Mouse (Mus musculus): ENCODE measurements around the gene Rasgef1a. TPM values are rescaled to one million over a fixed set of nuclear protein-coding genes. Genes with fewer than 3 reads are reported as not detected.

Gene Rasgef1a
- total RNA-seq, 1 experiment, result 0.94 TPM

GRCm38 (mm10) chr6:118080711-118081110, 69.5 kb downstream of the Rasgef1a start:
- no peak for DNase-seq (ENCODE audit: low read depth, low spot score)
- no peaks in the 10 kb centered on the region for H3K9me3 ChIP-seq (ENCODE audit: control insufficient read depth, insufficient read depth, low read depth, low read length)
- H3K4me3 ChIP-seq (ENCODE audit: insufficient read depth in 1 of 2, low read depth in 1 of 2, low read length in 2 of 2, poor library complexity in 1 of 2, severe bottlenecking in 1 of 2), result no peak overlapping the region
- H3K9ac ChIP-seq (ENCODE audit: insufficient read depth, low read depth, low read length, poor library complexity, severe bottlenecking), result no peak overlapping the region
- no peak overlapping the region for H3K27ac ChIP-seq (ENCODE audit: insufficient read depth, low read depth, low read length, poor library complexity, severe bottlenecking)
- no peaks in the 10 kb centered on the region for H3K36me3 ChIP-seq (ENCODE audit: control insufficient read depth, insufficient read depth, low read length, poor library complexity, severe bottlenecking)
- in situ Hi-C loops (cut with MboI; ENCODE audit: low sequenced_read_pairs in 2 of 2, unreplicated experiment in 2 of 2), result no loop called here
- TF ChIP-seq CHD2 (IDR thresholded peaks at IDR 0.05; ENCODE audit: low read depth, low read length) (no peak), ZC3H11A (IDR thresholded peaks at IDR 0.05; ENCODE audit: borderline replicate concordance, low read depth, low read length) (no peak), HCFC1 (IDR thresholded peaks at IDR 0.05; ENCODE audit: borderline replicate concordance, insufficient read depth, low read length) (no peak), ZNF384 (IDR thresholded peaks at IDR 0.05; ENCODE audit: low read depth, low read length) (no peak), MAFK (IDR thresholded peaks at IDR 0.05; ENCODE audit: insufficient read depth, low read depth, low read length) (no peak)
- H3K4me1 ChIP-seq (ENCODE audit: control insufficient read depth in 2 of 2, insufficient read depth in 2 of 2, low read length in 2 of 2, poor library complexity in 1 of 2), result no peaks in the 10 kb centered on the region

- no peaks in the 10 kb centered on the region for H3K36me3 ChIP-seq (ENCODE audit: control insufficient read depth, insufficient read depth, low read length, poor library complexity, severe bottlenecking)
- in situ Hi-C loops (cut with MboI; ENCODE audit: low sequenced_read_pairs in 2 of 2, unreplicated experiment in 2 of 2), result no loop called here
- no peak overlapping the region for H3K9ac ChIP-seq (ENCODE audit: insufficient read depth, low read depth, low read length, poor library complexity, severe bottlenecking)
- no peaks in the 10 kb centered on the region for H3K9me3 ChIP-seq (ENCODE audit: control insufficient read depth, insufficient read depth, low read depth, low read length)
- no peak overlapping the region for H3K4me3 ChIP-seq (ENCODE audit: insufficient read depth in 1 of 2, low read depth in 1 of 2, low read length in 2 of 2, poor library complexity in 1 of 2, severe bottlenecking in 1 of 2)
- no peak for TF ChIP-seq MAFK (IDR thresholded peaks at IDR 0.05; ENCODE audit: insufficient read depth, low read depth, low read length)
- no peak for TF ChIP-seq ZNF384 (IDR thresholded peaks at IDR 0.05; ENCODE audit: low read depth, low read length)
- H3K27ac ChIP-seq (ENCODE audit: insufficient read depth, low read depth, low read length, poor library complexity, severe bottlenecking), result no peak overlapping the region
- no peak for DNase-seq (ENCODE audit: low read depth, low spot score)
- no peaks in the 10 kb centered on the region for H3K4me1 ChIP-seq (ENCODE audit: control insufficient read depth in 2 of 2, insufficient read depth in 2 of 2, low read length in 2 of 2, poor library complexity in 1 of 2)
Observed at GRCm38 (mm10) chr6:118082384-118082783, 71.1 kb downstream of the Rasgef1a start.

- H3K36me3 ChIP-seq (ENCODE audit: control insufficient read depth, insufficient read depth, low read length, poor library complexity, severe bottlenecking), result no peaks in the 10 kb centered on the region
- H3K27ac ChIP-seq (ENCODE audit: insufficient read depth, low read depth, low read length, poor library complexity, severe bottlenecking), result no peak overlapping the region
- TF ChIP-seq ZC3H11A (IDR thresholded peaks at IDR 0.05; ENCODE audit: borderline replicate concordance, low read depth, low read length), result no peak
- no peak for TF ChIP-seq CHD2 (IDR thresholded peaks at IDR 0.05; ENCODE audit: low read depth, low read length)
- no peak for TF ChIP-seq HCFC1 (IDR thresholded peaks at IDR 0.05; ENCODE audit: borderline replicate concordance, insufficient read depth, low read length)
- TF ChIP-seq ZNF384 (IDR thresholded peaks at IDR 0.05; ENCODE audit: low read depth, low read length), result no peak
- no peak overlapping the region for H3K4me3 ChIP-seq (ENCODE audit: insufficient read depth in 1 of 2, low read depth in 1 of 2, low read length in 2 of 2, poor library complexity in 1 of 2, severe bottlenecking in 1 of 2)
- no peak overlapping the region for H3K9ac ChIP-seq (ENCODE audit: insufficient read depth, low read depth, low read length, poor library complexity, severe bottlenecking)
- no peaks in the 10 kb centered on the region for H3K4me1 ChIP-seq (ENCODE audit: control insufficient read depth in 2 of 2, insufficient read depth in 2 of 2, low read length in 2 of 2, poor library complexity in 1 of 2)
- no peaks in the 10 kb centered on the region for H3K9me3 ChIP-seq (ENCODE audit: control insufficient read depth, insufficient read depth, low read depth, low read length)
- in situ Hi-C loops (cut with MboI; ENCODE audit: low sequenced_read_pairs in 2 of 2, unreplicated experiment in 2 of 2), result no loop called here
- DNase-seq (ENCODE audit: low read depth, low spot score), result no peak
Observed at GRCm38 (mm10) chr6:118083608-118084007, 72.4 kb downstream of the Rasgef1a start.

GRCm38 (mm10) chr6:118084596-118084995, 73.4 kb downstream of the Rasgef1a start:
- Histone ChIP-seq H3K36me3 (ENCODE audit: control insufficient read depth, insufficient read depth, low read length, poor library complexity, severe bottlenecking) (no peaks in the 10 kb centered on the region), H3K4me3 (ENCODE audit: insufficient read depth in 1 of 2, low read depth in 1 of 2, low read length in 2 of 2, poor library complexity in 1 of 2, severe bottlenecking in 1 of 2) (no peak overlapping the region), H3K9ac (ENCODE audit: insufficient read depth, low read depth, low read length, poor library complexity, severe bottlenecking) (no peak overlapping the region), H3K27ac (ENCODE audit: insufficient read depth, low read depth, low read length, poor library complexity, severe bottlenecking) (no peak overlapping the region), H3K9me3 (ENCODE audit: control insufficient read depth, insufficient read depth, low read depth, low read length) (no peaks in the 10 kb centered on the region), H3K4me1 (ENCODE audit: control insufficient read depth in 2 of 2, insufficient read depth in 2 of 2, low read length in 2 of 2, poor library complexity in 1 of 2) (no peaks in the 10 kb centered on the region)
- no peak for TF ChIP-seq CHD2 (IDR thresholded peaks at IDR 0.05; ENCODE audit: low read depth, low read length)
- TF ChIP-seq ZNF384 (IDR thresholded peaks at IDR 0.05; ENCODE audit: low read depth, low read length), result no peak
- no peak for TF ChIP-seq ZC3H11A (IDR thresholded peaks at IDR 0.05; ENCODE audit: borderline replicate concordance, low read depth, low read length)
- TF ChIP-seq MAFK (IDR thresholded peaks at IDR 0.05; ENCODE audit: insufficient read depth, low read depth, low read length), result no peak
- no peak for TF ChIP-seq HCFC1 (IDR thresholded peaks at IDR 0.05; ENCODE audit: borderline replicate concordance, insufficient read depth, low read length)
- no peak for DNase-seq (ENCODE audit: low read depth, low spot score)
- in situ Hi-C loops (cut with MboI; ENCODE audit: low sequenced_read_pairs in 2 of 2, unreplicated experiment in 2 of 2), result no loop called here

GRCm38 (mm10) chr6:118087955-118088354, 76.7 kb downstream of the Rasgef1a start:
- in situ Hi-C loops (cut with MboI; ENCODE audit: low sequenced_read_pairs in 2 of 2, unreplicated experiment in 2 of 2), result no loop called here
- H3K36me3 ChIP-seq (ENCODE audit: control insufficient read depth, insufficient read depth, low read length, poor library complexity, severe bottlenecking), result no peaks in the 10 kb centered on the region
- H3K9ac ChIP-seq (ENCODE audit: insufficient read depth, low read depth, low read length, poor library complexity, severe bottlenecking), result no peak overlapping the region
- no peaks in the 10 kb centered on the region for H3K9me3 ChIP-seq (ENCODE audit: control insufficient read depth, insufficient read depth, low read depth, low read length)
- DNase-seq (ENCODE audit: low read depth, low spot score), result peak; percentile 47
- H3K4me3 ChIP-seq (ENCODE audit: insufficient read depth in 1 of 2, low read depth in 1 of 2, low read length in 2 of 2, poor library complexity in 1 of 2, severe bottlenecking in 1 of 2), result no peak overlapping the region
- H3K4me1 ChIP-seq (ENCODE audit: control insufficient read depth in 2 of 2, insufficient read depth in 2 of 2, low read length in 2 of 2, poor library complexity in 1 of 2), result no peaks in the 10 kb centered on the region
- no peak for TF ChIP-seq ZNF384 (IDR thresholded peaks at IDR 0.05; ENCODE audit: low read depth, low read length)
- TF ChIP-seq MAFK (IDR thresholded peaks at IDR 0.05; ENCODE audit: insufficient read depth, low read depth, low read length), result no peak
- TF ChIP-seq ZC3H11A (IDR thresholded peaks at IDR 0.05; ENCODE audit: borderline replicate concordance, low read depth, low read length), result no peak
- no peak for TF ChIP-seq CHD2 (IDR thresholded peaks at IDR 0.05; ENCODE audit: low read depth, low read length)
- no peak for TF ChIP-seq HCFC1 (IDR thresholded peaks at IDR 0.05; ENCODE audit: borderline replicate concordance, insufficient read depth, low read length)
- H3K27ac ChIP-seq (ENCODE audit: insufficient read depth, low read depth, low read length, poor library complexity, severe bottlenecking), result no peak overlapping the region

Data from ES-E14 (cell line).